Mouse (Mus musculus) neural tube, embryonic 14.5 days (tissue): ENCODE data around the gene Pvalb. TPM values are rescaled to one million over a fixed set of nuclear protein-coding genes. Genes with fewer than 3 reads are reported as not detected.

Experiments used
- ATAC-seq: fragments of 200-750 bp; cut with Nextera tagmentation; 2 replicates; pipeline ENCODE4 v1.8.0; 2017; ENCODE audit warnings: low read depth, mild to moderate bottlenecking, moderate TSS enrichment, moderate library complexity
- H3K27ac ChIP-seq: fragments of 300-500 bp; sonication (generic); 2 replicates; pipeline ENCODE4 v1.5.1; 2014; ENCODE audit warnings: low read depth, mild to moderate bottlenecking, control low read depth, low read length, moderate library complexity, mixed read lengths
- H3K27me3 ChIP-seq: fragments of 300-500 bp; sonication (generic); 2 replicates; pipeline ENCODE4 v1.6.1; 2014; ENCODE audit warnings: low read length; ENCODE audit not compliant: control insufficient read depth, insufficient read depth
- H3K36me3 ChIP-seq: fragments of 300-500 bp; sonication (generic); 2 replicates; pipeline ENCODE4 v1.6.1; 2014; ENCODE audit warnings: low read length, mixed read lengths; ENCODE audit not compliant: control insufficient read depth, insufficient read depth
- H3K4me1 ChIP-seq: fragments of 300-500 bp; sonication (generic); 2 replicates; pipeline ENCODE4 v1.6.1; 2014; ENCODE audit warnings: low read length; ENCODE audit not compliant: control insufficient read depth, insufficient read depth
- H3K4me2 ChIP-seq: fragments of 300-500 bp; sonication (generic); 2 replicates; pipeline ENCODE4 v1.6.1; 2014; ENCODE audit warnings: mild to moderate bottlenecking, low read depth, low read length, control low read depth
- H3K4me3 ChIP-seq: fragments of 300-500 bp; sonication (generic); 2 replicates; pipeline ENCODE4 v1.5.1; 2014; ENCODE audit warnings: low read depth, low read length, control low read depth, mixed read lengths
- H3K9ac ChIP-seq: fragments of 300-500 bp; sonication (generic); replicated peaks from 2 replicates; pipeline ENCODE4 v1.6.1; 2014; ENCODE audit warnings: low read depth, mild to moderate bottlenecking, control low read depth, low read length, mixed read lengths
- H3K9me3 ChIP-seq: fragments of 300-500 bp; sonication (generic); 2 replicates; pipeline ENCODE4 v1.6.1; 2016; ENCODE audit warnings: low read length; ENCODE audit not compliant: control insufficient read depth
- WGBS: fragments of 180-500 bp; shearing (Covaris S2); extraction: QIAGEN DNeasy Blood & Tissue Kit; methylation state at CpG from one replicate; pipeline ENCODE4 v1.1.7; 2014; 5-methylcytosine and 5-hydroxymethylcytosine counted together
- polyA plus RNA-seq: library from polyadenylated mRNA; unstranded; fragments of >200 nt; fragmentation: Nextera tagmentation; extraction: Ambion mirVana; gene quantifications from 2 replicates; pipeline ENCODE4 v1.2.1, GENCODE M21; 2014

The Pvalb gene
- polyA plus RNA-seq, 1 experiment from 2014 or later, result 0.56 TPM

DNA sequence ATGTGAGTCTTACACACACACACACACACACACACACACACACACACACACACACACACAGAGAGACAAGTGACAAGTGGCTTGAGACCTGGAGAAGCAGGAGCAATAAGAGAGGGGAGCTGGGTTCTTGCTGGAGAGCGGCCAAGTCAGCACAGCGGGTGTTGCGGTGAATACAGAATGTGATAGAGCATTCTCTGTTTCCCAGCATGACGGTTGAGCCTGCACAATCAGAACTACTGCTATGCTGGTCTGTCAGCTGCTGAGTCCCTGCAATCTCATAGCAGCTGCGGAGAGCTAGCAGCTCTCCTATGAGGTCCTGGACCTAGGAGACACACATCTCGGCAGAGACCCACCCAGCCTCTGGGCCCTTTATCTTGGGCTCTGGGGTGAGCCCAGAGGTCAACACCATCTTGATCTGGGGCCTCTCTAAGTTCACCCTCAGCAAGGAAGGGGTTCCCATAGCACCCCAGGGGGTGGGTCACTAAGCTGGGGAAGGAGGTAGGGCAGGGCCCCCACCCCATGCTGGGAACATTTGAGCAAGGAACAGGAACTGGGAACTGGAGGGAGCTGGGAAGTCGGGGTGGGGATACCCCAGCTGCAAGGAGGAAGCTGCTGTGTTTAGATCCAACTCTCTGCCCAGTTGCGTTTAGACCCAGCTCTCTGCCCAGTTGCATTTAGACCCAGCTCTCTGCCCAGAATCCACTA, 24.3 kb downstream of the Pvalb start:
- ATAC-seq, result peak; percentile 44
- peaks cover 22% of the 10 kb centered on the region for H3K4me1 ChIP-seq
- no peaks in the 10 kb centered on the region for H3K36me3 ChIP-seq
- H3K27ac ChIP-seq, result peak overlapping the region; percentile 77
- 14% methylated on average over 8 of the region's 8 CpGs for WGBS
- no peaks in the 10 kb centered on the region for H3K9me3 ChIP-seq
- H3K9ac ChIP-seq, result no peak overlapping the region
- H3K4me2 ChIP-seq, result no peak overlapping the region
- no peak overlapping the region for H3K4me3 ChIP-seq
- H3K27me3 ChIP-seq, result no peaks in the 10 kb centered on the region

DNA sequence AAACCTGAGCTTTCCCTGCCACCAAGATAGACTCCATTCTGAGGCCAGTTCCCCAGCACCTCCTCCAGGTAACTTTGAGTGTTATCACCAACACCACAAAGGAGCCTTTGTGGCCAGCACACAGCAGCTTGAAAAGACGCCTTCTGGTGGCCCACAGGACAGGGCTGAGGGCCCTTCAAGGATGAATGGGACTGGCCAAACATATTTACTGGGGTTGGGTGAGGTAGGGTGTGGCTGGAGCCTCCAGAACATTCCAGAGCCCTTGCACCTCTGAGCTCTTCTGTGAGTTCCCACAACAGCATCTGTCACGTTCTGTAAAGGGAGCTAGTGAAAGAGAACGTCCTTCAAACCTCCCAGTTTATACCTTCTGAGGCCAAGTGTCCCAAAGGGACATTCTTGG, 26.4 kb downstream of the Pvalb start:
- Histone ChIP-seq H3K4me3 (no peak overlapping the region), H3K27me3 (no peaks in the 10 kb centered on the region), H3K9me3 (no peaks in the 10 kb centered on the region), H3K4me1 (peaks cover 25% of the 10 kb centered on the region), H3K9ac (no peak overlapping the region), H3K27ac (no peak overlapping the region), H3K4me2 (no peak overlapping the region), H3K36me3 (no peaks in the 10 kb centered on the region)
- no peak for ATAC-seq
- 63% methylated on average over 3 of the region's 3 CpGs for WGBS

DNA sequence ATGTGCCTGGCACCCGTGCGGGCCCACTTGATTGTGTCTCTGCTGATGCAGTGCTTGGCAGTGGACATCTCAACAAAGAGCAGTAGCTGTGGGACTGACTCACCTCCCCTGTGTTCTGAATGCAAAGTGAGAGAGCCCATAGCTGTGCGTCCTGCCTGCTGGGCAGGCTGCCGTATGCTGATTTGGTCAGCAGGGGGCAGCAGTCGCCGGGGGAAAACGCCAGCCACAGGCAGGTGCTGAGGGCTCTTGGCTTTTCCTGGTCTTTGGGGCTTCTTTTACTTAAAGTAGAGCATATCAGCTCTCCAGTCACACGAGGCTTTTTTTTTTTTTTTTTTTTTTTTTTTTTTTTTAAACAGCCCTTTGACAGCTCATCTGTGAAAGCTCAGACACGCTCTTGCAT, 27.8 kb downstream of the Pvalb start:
- H3K9ac ChIP-seq, result 0 out of 2 replicates have a peak overlapping the region, but pooled peaks have one; percentile 28
- no peak overlapping the region for H3K4me3 ChIP-seq
- peak overlapping the region; percentile 74 for H3K27ac ChIP-seq
- H3K4me2 ChIP-seq, result peak overlapping the region; percentile 14; the same call in 1 of the 2 replicates
- WGBS, result 6% methylated on average over 8 of the region's 9 CpGs
- no peaks in the 10 kb centered on the region for H3K9me3 ChIP-seq
- no peaks in the 10 kb centered on the region for H3K36me3 ChIP-seq
- peaks cover 27% of the 10 kb centered on the region for H3K4me1 ChIP-seq
- H3K27me3 ChIP-seq, result no peaks in the 10 kb centered on the region
- no peak for ATAC-seq

DNA sequence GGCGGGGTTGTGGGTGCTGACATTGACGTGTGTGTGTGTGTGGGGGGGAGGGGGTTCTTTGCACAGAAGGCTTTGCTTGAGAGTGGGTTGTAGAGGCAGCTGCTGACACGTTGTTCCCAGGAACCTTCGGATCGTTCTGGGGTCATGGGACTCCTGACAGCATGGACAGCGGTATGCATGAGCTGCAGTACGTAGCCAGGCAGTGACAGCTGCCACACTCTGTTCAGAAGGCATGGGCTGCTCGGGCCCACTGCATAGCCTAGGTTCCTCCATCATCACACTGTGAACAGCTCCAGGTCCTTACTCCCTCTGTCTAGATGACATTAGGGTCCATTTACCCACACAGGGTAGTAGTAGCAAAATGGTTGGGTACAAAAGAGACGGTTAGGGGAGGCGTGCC, 28.9 kb downstream of the Pvalb start:
- Histone ChIP-seq H3K9me3 (no peaks in the 10 kb centered on the region), H3K4me1 (peaks cover 35% of the 10 kb centered on the region), H3K27ac (no peak overlapping the region), H3K36me3 (no peaks in the 10 kb centered on the region), H3K4me2 (no peak overlapping the region), H3K4me3 (no peak overlapping the region), H3K9ac (no peak overlapping the region), H3K27me3 (no peaks in the 10 kb centered on the region)
- ATAC-seq, result no peak
- 67% methylated on average over 10 of the region's 10 CpGs for WGBS

DNA sequence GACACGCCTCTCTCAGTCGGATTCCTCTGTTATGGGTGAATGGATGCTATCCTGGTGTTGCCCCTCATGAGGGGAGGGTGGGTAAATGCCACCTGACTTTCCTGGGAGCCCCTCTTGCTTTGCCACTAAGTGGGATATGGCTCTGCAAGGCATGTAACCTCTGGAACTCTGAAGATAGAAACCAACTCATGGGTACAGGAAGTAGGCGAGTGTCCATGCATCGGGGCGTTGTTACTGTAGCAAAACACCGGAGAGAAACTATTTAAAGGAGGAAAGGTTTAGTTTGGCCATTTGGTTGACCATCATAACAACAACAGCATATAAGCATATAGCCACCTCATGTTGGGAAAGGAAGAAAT, 31.3 kb downstream of the Pvalb start:
- Histone ChIP-seq H3K9ac (peak overlapping the region; percentile 52), H3K4me2 (peak overlapping the region; percentile 52), H3K4me1 (peaks cover 23% of the 10 kb centered on the region), H3K9me3 (no peaks in the 10 kb centered on the region), H3K27ac (peak overlapping the region; percentile 78; the same call in 1 of the 2 replicates), H3K27me3 (no peaks in the 10 kb centered on the region), H3K36me3 (no peaks in the 10 kb centered on the region), H3K4me3 (peak overlapping the region; percentile 29)
- 75% methylated on average over 6 of the region's 6 CpGs for WGBS
- ATAC-seq, result no peak

DNA sequence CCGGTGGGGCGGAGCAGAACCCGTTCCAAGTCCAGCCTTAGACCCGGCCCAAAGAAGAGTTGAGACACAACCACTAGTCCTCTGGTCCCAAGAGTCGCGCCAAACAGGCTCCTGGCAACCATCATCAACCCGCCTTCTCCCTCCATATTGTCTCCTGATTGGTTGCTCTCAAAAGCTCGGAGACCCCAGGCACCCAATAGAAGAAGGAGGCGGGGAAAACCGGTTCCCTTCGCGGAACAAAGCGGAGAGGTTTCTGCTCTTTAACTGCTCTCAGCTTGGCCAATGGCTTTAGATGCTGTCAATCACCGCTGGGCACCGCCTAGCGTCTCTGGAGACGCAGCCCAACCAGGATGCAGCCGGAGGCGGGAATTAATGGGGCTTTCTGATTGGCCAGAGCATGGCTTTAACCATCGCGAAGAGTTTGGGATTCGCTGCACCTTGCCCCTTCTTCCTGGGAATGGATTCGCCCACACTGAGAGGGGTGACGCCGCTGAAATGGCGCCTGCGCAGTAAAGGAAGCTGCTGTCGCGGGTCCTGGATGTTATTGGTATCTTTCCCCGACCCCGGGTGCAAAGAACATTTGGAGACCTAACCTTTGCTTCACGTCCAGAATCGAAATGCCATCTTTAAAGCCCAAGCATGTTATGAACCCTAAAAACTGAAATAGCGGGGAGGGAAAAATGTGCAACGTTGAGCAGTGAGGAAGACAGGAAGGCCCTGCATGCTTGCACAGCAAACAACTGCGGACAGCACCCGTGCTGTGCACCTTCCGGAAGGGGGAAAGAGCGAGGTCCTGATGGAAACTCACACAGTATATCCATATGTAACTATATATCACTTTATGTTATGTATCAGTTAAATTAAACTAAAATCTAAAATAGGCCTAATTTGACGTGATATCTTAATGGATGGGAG, 32.0 kb downstream of the Pvalb start, which contains the start of gene Ift27:
TSS of gene Ift27 (minus strand) at position 136 of the 915 bp plus-strand sequence.
- Histone ChIP-seq H3K9me3 (no peaks in the 10 kb centered on the region), H3K9ac (peak within 1 kb of the TSS; percentile 74), H3K4me3 (peak within 1 kb of the TSS; percentile 55), H3K27ac (peak within 1 kb of the TSS; percentile 78), H3K27me3 (no peaks in the 10 kb centered on the region), H3K4me2 (peak within 1 kb of the TSS; percentile 88), H3K4me1 (peaks cover 23% of the 10 kb centered on the region), H3K36me3 (no peaks in the 10 kb centered on the region)
- ATAC-seq, result peak; percentile 95
- WGBS, result under 1% methylated on average over 40 of the region's 40 CpGs

DNA sequence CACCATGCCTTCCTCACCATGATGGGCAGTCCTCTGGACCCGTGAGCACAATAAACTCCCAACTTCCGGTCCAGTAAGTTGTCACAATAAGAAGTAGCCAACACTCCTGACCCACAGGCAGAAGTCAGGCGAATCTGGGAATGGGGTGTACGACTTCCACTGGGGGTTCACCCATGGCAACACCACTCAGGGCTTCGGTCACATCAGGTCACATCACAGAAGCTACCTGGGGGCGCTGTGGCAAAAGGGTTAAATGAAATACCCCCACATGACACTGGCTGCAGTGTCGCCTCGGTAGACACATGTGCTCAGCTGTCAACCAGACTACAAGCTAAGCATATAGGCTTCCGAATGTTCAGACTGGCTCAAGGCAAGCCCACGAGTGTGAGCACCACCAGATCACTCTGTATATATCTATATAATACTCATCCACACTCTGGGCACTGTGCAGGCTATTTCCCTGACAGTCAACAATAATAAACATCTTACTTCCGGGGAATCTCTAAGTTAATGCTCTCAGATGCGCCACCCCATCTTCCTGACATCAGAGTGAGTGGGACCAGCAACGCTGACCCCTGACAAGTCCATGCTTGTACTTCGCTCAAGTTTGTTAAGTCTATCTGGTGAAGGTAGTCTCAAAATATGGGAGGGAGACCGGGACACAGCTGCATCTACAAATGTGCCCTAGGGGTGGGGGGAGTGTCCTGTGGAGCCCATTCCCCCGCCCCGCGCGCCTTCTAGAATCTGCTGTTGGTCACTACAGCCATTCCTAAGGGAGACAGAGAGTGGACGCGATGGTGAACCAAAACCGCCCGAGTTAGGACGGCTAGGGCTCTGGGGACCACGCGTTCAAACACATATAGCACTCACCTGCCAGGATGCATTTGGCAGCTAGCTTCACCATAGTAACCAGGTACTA, 33.0 kb downstream of the Pvalb start:
- peak overlapping the region; percentile 74 for H3K9ac ChIP-seq
- peak overlapping the region; percentile 88 for H3K4me2 ChIP-seq
- H3K27me3 ChIP-seq, result no peaks in the 10 kb centered on the region
- ATAC-seq, result no peak
- H3K36me3 ChIP-seq, result no peaks in the 10 kb centered on the region
- H3K9me3 ChIP-seq, result no peaks in the 10 kb centered on the region
- H3K4me3 ChIP-seq, result peak overlapping the region; percentile 55
- H3K27ac ChIP-seq, result 0 out of 2 replicates have a peak overlapping the region, but pooled peaks have one; percentile 39
- WGBS, result 25% methylated on average over 26 of the region's 26 CpGs
- H3K4me1 ChIP-seq, result peaks cover 18% of the 10 kb centered on the region

DNA sequence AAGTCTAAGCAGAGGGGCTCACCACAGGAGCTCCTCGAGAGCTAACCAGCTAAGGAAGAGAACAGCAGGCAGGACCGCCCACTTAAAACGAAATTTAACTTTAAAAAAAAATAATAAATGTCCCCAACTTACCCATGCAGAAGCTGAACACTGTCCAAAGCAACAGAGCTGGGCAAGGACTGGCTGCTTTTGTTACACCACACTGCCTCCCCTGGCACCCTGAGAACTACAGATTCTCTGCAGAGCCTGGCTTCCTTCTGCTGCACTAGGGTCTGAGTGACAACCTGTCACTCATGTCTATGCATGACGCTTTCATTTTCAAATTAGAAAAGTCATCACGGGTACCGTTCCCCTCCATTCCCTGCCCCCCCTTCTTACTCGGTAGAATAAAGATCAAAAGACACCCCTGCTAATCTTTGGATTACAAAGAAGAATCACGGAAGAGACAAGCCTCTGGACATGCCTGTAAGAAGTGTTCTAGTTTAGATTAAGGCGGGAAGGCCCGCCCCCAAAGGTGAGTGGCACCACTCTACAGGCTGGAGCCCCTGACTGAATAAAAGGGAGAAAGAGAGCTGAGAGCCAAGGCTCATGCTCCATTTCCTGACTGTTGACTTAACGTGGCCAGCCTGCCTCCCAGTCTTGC, 33.8 kb downstream of the Pvalb start:
- Histone ChIP-seq H3K9me3 (no peaks in the 10 kb centered on the region), H3K9ac (no peak overlapping the region)
- 82% methylated on average over 11 of the region's 11 CpGs for WGBS

More for the DNA sequence above, 33.8 kb downstream of the Pvalb start:
- no peaks in the 10 kb centered on the region for H3K36me3 ChIP-seq
- H3K4me1 ChIP-seq, result peaks cover 14% of the 10 kb centered on the region
- H3K4me2 ChIP-seq, result no peak overlapping the region
- no peak for ATAC-seq
- H3K27me3 ChIP-seq, result no peaks in the 10 kb centered on the region
- H3K4me3 ChIP-seq, result no peak overlapping the region
- H3K27ac ChIP-seq, result no peak overlapping the region
